Mouse (Mus musculus) heart, embryonic 11.5 days (tissue): ENCODE results near the gene Prkce. TPM values are rescaled to one million over a fixed set of nuclear protein-coding genes. Genes with fewer than 3 reads are reported as not detected.
A peak's percentile ranks its signal among the peaks of the same experiment; 100 is the strongest.

Experiments used
- ATAC-seq: fragments of 200-750 bp; cut with Nextera tagmentation; replicated peaks from 2 replicates; pipeline ENCODE4 v1.8.0; 2017; ENCODE audit warnings: moderate library complexity; ENCODE audit not compliant: insufficient number of reproducible peaks, low FRiP score, low TSS enrichment
- H3K27ac ChIP-seq: fragments of 300-500 bp; sonication (generic); 2 replicates; pipeline ENCODE4 v1.5.1; 2014; ENCODE audit warnings: mild to moderate bottlenecking, low read depth, low read length
- H3K27me3 ChIP-seq: fragments of 300-500 bp; sonication (generic); 2 replicates; pipeline ENCODE4 v1.6.1; 2014; ENCODE audit warnings: mild to moderate bottlenecking, low read length, mixed read lengths; ENCODE audit not compliant: control insufficient read depth, insufficient read depth
- H3K36me3 ChIP-seq: fragments of 300-500 bp; sonication (generic); 2 replicates; pipeline ENCODE4 v1.6.1; 2014; ENCODE audit warnings: mild to moderate bottlenecking, low read length, moderate library complexity, mixed read lengths; ENCODE audit not compliant: control insufficient read depth, insufficient read depth
- H3K4me1 ChIP-seq: fragments of 300-500 bp; sonication (generic); 2 replicates; pipeline ENCODE4 v1.6.1; 2014; ENCODE audit warnings: low read length; ENCODE audit not compliant: control insufficient read depth, insufficient read depth
- H3K4me2 ChIP-seq: fragments of 300-500 bp; sonication (generic); 2 replicates; pipeline ENCODE4 v1.6.1; 2014; ENCODE audit warnings: mild to moderate bottlenecking, moderate library complexity
- H3K4me3 ChIP-seq: fragments of 300-500 bp; sonication (generic); 2 replicates; pipeline ENCODE4 v1.5.1; 2014; ENCODE audit warnings: low read depth, low read length
- H3K9ac ChIP-seq: fragments of 300-500 bp; sonication (generic); 2 replicates; pipeline ENCODE4 v1.6.1; 2014; ENCODE audit warnings: mild to moderate bottlenecking, low read depth, low read length, moderate library complexity
- H3K9me3 ChIP-seq: fragments of 300-500 bp; sonication (generic); replicated peaks from 2 replicates; pipeline ENCODE4 v1.6.1; 2016; ENCODE audit warnings: low read length; ENCODE audit not compliant: control insufficient read depth
- WGBS: fragments of 180-500 bp; shearing (Covaris S2); extraction: QIAGEN DNeasy Blood & Tissue Kit; methylation state at CpG from one replicate; pipeline ENCODE4 v1.1.7; 2014; ENCODE audit not compliant: insufficient replicate concordance; 5-methylcytosine and 5-hydroxymethylcytosine counted together
- polyA plus RNA-seq: library from polyadenylated mRNA; unstranded; fragments of >200 nt; fragmentation: Nextera tagmentation; extraction: Ambion mirVana; gene quantifications from 2 replicates; pipeline ENCODE4 v1.2.1, GENCODE M21; 2014

Prkce gene
- polyA plus RNA-seq, 1 experiment from 2014 or later, result 12.8 TPM

DNA sequence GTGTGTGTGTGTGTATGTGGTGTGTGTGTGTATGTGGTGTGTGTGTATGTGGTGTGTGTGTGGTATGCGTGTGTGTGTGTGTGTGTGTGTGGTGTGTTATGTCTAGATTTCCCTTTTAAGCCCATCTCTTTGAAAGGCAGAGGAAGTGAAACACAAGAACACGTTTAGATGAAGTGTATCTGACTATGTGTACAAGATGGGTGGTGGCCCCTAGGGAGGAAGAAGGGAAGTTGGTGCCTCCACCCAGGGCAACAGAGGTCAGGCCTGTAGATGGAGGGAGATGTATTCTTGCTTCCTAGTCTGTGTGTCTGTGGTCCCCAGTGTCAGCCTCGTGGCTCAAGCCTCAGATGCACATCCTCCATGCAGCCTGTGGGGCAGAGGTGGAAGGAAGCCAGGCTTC is 169.5 kb downstream of the Prkce start:
- no peak overlapping the region for H3K4me2 ChIP-seq
- no peak overlapping the region for H3K4me3 ChIP-seq
- H3K9me3 ChIP-seq, result no peaks in the 10 kb centered on the region
- H3K36me3 ChIP-seq, result no peaks in the 10 kb centered on the region
- 56% methylated on average over 3 of the region's 3 CpGs for WGBS
- no peak overlapping the region for H3K27ac ChIP-seq
- H3K27me3 ChIP-seq, result no peaks in the 10 kb centered on the region
- no peak overlapping the region for H3K9ac ChIP-seq
- H3K4me1 ChIP-seq, result peaks cover 31% of the 10 kb centered on the region
- no peak for ATAC-seq

DNA sequence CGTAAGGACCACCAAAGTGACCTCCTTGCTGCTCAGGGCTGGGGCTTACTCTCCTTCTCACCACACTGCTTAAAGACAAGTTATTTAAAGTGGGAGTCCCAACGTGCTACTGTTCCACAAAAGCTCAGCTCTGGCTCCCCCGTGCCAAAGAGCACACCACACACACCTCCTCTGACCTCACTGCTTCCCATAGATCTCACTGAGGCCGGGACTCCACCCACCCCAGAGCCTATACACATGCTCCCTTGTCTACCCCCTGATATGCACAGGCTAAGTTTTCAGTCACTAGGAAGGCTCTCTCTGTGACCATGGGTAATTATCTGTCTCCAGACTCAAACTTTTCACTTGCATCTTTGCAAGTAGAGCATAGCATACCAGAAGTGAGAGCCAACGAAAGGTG is 170.7 kb downstream of the Prkce start:
- Histone ChIP-seq H3K27ac (no peak overlapping the region), H3K4me3 (no peak overlapping the region), H3K4me2 (no peak overlapping the region), H3K36me3 (no peaks in the 10 kb centered on the region), H3K9ac (no peak overlapping the region), H3K4me1 (peaks cover 31% of the 10 kb centered on the region), H3K27me3 (no peaks in the 10 kb centered on the region), H3K9me3 (no peaks in the 10 kb centered on the region)
- 0 out of 2 replicates have a peak, but pooled peaks have one; percentile 37 for ATAC-seq
- 57% methylated on average over 5 of the region's 5 CpGs for WGBS

DNA sequence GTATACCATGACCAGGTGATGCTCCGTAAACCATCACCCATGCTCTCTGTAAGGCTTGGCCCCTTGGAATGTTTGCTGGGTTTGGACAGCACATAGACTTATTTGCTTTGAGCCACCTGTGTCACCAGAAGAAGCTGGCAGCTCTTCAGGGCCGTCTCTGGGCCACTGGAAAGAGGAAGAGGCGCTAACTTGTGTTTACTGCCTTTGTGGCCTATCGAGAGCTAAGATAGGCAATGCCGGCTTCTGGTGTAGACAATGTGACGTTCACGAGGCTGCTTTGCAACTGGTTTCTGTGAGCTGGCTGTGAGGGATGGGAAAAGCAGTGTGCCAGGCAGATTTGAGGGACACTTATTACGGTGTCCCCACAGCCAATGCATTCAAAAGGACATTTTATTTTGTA is 176.4 kb downstream of the Prkce start:
- H3K4me1 ChIP-seq, result peaks cover 11% of the 10 kb centered on the region; the same call in 1 of the 2 replicates
- H3K4me3 ChIP-seq, result no peak overlapping the region
- no peak; the same call in 1 of the 2 replicates for ATAC-seq
- 51% methylated on average over 8 of the region's 8 CpGs for WGBS
- no peaks in the 10 kb centered on the region for H3K36me3 ChIP-seq
- no peak overlapping the region for H3K9ac ChIP-seq
- no peak overlapping the region for H3K4me2 ChIP-seq
- H3K9me3 ChIP-seq, result no peaks in the 10 kb centered on the region
- no peaks in the 10 kb centered on the region for H3K27me3 ChIP-seq
- H3K27ac ChIP-seq, result no peak overlapping the region

DNA sequence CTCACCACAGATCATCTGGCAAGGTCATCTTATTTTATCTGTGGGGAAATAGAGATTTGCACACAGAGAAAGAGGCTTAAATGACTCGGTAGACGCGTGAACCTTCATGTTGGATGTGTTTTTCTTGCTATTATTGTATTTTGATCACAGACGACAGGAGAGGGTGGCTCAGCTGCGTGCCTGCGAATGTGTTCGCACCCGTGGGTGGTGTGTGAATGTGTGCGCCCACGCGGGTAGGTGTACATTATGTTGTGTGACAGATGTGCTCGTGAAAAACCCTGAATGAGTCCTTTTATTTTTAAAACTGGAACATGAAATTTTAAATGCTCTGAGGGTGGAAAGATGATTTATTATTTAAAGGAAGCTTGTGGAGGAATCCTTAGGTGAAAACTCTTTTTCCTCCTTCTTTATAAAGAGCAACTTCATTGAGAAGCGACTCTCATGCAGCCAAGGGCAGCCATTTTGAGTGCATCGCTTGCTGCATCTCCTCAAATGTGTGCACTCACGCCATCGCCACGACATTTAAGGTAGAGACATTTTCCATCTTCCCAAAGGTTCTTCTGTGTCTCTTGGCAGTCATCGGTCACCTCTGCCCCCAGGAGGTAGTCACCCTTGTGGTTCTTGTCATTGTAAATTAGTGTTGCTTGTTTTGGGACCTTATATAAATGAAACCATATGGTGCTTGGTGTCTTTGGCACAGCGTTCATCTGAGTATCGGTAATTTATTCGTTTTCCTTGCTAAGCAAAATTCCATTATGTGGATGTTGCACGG is 177.8 kb downstream of the Prkce start:
- H3K27me3 ChIP-seq, result no peaks in the 10 kb centered on the region
- no peak for ATAC-seq
- no peak overlapping the region for H3K27ac ChIP-seq
- H3K4me3 ChIP-seq, result no peak overlapping the region
- H3K9ac ChIP-seq, result no peak overlapping the region
- H3K9me3 ChIP-seq, result no peaks in the 10 kb centered on the region
- peaks cover 11% of the 10 kb centered on the region; the same call in 1 of the 2 replicates for H3K4me1 ChIP-seq
- H3K4me2 ChIP-seq, result no peak overlapping the region
- no peaks in the 10 kb centered on the region for H3K36me3 ChIP-seq
- WGBS, result 87% methylated on average over 22 of the region's 22 CpGs

DNA sequence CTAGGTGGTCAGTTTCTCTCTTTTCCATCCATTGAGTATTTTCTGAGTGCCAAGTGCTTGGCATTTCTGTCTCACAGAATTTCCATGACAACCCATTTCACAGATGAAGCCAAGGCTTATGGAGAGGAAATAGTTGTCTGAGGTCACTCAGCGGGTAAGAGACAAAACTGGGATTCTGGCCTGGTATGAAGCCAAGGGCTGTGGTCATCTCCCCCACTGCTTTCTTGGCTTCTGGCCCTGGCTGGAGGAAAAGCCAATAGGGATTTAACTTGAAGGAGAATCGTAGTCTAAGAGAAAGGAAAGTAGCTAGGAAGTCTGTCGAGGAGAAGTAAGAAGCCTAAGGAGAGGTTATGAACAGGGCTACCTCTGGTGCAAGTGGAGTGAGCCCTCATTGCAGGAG is 182.7 kb downstream of the Prkce start:
- peaks cover 43% of the 10 kb centered on the region for H3K4me1 ChIP-seq
- no peaks in the 10 kb centered on the region for H3K36me3 ChIP-seq
- H3K9me3 ChIP-seq, result no peaks in the 10 kb centered on the region
- H3K4me3 ChIP-seq, result no peak overlapping the region
- H3K27ac ChIP-seq, result no peak overlapping the region; the same call in 1 of the 2 replicates
- whole genome bisulfite sequencing, result 71% methylated on average over 3 of the region's 3 CpGs
- no peak for ATAC-seq
- H3K27me3 ChIP-seq, result no peaks in the 10 kb centered on the region
- peak overlapping the region; percentile 30 for H3K4me2 ChIP-seq
- no peak overlapping the region for H3K9ac ChIP-seq

DNA sequence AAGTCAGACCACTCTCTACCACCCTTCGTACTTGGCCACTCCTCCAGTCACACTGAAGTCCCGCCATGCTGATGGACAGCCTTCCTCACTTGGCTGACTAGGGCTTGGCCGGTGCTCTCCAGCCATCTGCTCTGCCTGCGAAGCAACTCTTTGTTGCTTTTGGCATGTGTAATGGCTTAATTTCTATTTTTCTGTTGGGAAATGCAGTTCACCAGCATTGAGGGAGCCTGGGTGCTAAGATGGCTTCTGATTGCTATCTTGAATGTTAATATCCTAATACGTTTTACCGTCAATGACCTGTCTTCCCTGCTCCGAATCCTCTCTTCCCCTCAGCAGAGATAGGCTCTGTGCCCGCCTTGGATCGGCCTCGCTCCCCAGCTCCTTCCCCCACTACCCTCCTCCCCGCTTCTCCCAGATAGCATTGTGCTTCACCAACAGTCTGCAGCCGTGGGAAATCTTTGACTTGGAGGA is 183.2 kb downstream of the Prkce start:
- Histone ChIP-seq H3K27me3 (no peaks in the 10 kb centered on the region), H3K9ac (no peak overlapping the region), H3K9me3 (no peaks in the 10 kb centered on the region), H3K27ac (peak overlapping the region; percentile 41; the same call in 1 of the 2 replicates), H3K4me1 (peaks cover 43% of the 10 kb centered on the region), H3K4me3 (no peak overlapping the region), H3K36me3 (no peaks in the 10 kb centered on the region), H3K4me2 (peak overlapping the region; percentile 30)
- 43% methylated on average over 12 of the region's 12 CpGs for WGBS
- ATAC-seq, result no peak

DNA sequence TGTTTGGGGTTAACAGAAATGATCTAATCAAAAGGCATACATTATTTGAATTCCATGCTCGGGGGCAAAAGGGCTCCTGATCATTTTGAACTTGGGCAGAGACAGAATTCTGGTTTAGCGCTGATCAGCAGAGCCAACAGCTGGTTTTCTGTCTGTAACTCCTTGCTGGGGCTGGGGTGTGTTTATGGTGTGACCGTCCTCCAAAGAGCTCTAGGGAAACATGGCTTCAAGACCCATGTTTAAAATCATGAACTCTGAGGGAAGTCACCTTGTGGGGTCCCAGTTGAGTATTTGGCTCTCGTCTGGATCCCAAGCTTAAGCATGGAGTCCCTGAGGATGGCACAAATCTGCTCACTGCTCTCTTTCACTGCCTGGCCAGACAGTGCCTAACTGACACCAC is 183.7 kb downstream of the Prkce start:
- no peaks in the 10 kb centered on the region for H3K36me3 ChIP-seq
- H3K4me3 ChIP-seq, result no peak overlapping the region
- 55% methylated on average over 4 of the region's 4 CpGs for whole genome bisulfite sequencing
- no peaks in the 10 kb centered on the region for H3K27me3 ChIP-seq
- peaks cover 44% of the 10 kb centered on the region for H3K4me1 ChIP-seq
- peak overlapping the region; percentile 30 for H3K4me2 ChIP-seq
- ATAC-seq, result no peak
- no peaks in the 10 kb centered on the region for H3K9me3 ChIP-seq
- H3K27ac ChIP-seq, result peak overlapping the region; percentile 41
- H3K9ac ChIP-seq, result no peak overlapping the region

DNA sequence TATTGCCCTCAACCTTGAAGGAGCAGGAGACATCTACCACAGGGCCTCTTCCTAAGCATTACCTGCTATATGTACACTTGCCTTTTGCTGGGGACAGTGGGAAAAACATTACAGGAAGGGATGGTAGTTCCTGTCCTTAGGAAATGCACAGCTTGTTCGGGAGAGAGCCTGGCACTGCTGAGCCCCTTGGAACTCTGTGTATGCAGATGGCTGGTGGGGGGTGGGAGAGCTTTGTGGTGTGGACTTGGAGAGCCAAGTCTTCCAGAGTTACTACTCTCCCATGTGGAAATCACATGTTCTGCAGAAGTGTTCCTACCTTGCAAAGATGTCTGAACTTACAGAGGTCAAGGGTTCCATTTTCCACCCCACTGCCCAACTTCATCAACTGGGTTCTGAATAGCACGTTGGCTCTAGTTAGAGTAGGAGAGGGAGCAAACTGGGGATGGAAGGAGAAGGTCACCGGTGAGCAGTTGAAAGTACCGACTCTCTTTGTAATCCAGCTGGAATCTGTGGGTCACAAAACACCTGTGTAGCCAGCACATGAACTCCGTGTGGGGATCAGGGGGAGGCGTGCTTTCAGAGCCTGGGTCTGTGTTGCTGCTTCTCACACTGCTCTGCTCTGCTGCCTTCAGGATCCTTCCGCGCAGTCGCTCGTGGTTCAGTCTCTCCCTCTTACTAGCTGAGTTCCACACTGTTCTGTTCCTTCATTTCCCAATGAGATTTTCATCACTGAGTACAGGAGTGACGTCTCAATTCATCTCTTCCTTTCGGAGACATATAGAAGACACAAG is 184.9 kb downstream of the Prkce start:
- Histone ChIP-seq H3K4me2 (no peak overlapping the region), H3K4me1 (peaks cover 44% of the 10 kb centered on the region), H3K9me3 (no peaks in the 10 kb centered on the region), H3K36me3 (no peaks in the 10 kb centered on the region), H3K4me3 (no peak overlapping the region), H3K27me3 (no peaks in the 10 kb centered on the region), H3K27ac (no peak overlapping the region), H3K9ac (no peak overlapping the region)
- WGBS, result 84% methylated on average over 12 of the region's 12 CpGs
- no peak for ATAC-seq
